Mouse (Mus musculus): ENCODE data around the gene Lax1.
"Not testable (repeated sequence)": the region's sequence is repeated elsewhere in the genome, so short reads cannot be mapped to it uniquely, and the experiment has no call there.

Gene Lax1

DNA sequence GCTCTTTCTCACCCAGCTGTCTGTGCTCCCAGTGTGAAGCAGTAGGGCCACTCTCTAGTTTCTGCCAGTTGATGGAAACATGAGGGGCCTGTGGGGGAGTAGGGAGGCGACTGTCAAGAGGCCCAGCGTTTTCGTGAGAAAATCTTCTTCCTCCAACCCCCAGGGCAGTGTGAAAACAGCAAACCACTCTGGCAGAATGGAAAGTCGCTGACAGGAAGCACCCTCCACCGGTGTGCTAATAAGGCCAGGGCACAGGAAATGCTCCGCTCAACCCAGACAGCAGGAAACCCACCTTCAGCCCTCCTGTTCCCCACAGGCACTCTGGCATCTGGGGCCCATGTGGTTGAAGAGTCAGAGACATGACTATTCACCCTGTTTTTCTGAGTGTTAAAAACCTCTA, at the start of gene Lax1:
Gene Lax1 (minus strand): TSS at position 212 of the 400 bp plus-strand sequence.
- DNase-seq (ENCODE audit: low read depth, low spot score) = no peak

- peak; percentile 11 for DNase-seq (ENCODE audit: low read depth, low spot score)
These were observed 46.8 kb upstream of the Lax1 start for GRCm38 (mm10) chr1:133736664-133737063.

DNA sequence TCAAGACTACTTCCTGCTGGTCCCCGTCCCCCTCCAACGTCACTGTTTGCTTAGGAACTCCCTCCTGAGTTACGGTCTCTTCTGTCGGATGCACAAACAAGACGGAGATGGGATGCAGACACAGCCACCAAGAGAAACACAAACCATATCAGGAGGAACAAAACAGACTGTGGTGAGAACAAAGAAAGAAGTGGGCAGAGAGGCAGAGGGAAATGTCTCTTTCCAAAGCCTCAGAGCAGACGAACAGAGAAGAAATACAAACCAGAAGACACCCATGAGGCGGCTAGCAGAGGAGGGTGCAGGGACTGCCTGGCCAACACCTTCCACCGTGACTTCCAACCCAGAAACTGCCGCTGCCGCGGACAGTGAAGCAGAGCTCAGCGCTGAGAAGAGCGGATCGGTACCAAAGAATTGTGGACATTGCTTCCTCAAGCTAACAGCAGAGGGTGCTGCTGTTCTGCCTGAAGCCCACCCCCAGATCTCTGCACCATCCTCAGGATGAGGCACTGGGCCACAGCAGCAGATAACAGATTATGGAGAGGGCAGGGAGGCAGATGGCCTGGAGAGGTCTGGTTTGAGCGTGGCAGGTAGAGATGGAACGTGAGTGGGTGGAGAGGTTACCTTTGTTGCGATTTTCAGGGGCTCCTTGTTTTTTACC, 46.2 kb upstream of the Lax1 start:
- peak; percentile 34 for DNase-seq (ENCODE audit: low read depth, low spot score)

- no peak for DNase-seq (ENCODE audit: low read depth, low spot score)
These were observed 42.9 kb upstream of the Lax1 start for GRCm38 (mm10) chr1:133732814-133733213.

DNA sequence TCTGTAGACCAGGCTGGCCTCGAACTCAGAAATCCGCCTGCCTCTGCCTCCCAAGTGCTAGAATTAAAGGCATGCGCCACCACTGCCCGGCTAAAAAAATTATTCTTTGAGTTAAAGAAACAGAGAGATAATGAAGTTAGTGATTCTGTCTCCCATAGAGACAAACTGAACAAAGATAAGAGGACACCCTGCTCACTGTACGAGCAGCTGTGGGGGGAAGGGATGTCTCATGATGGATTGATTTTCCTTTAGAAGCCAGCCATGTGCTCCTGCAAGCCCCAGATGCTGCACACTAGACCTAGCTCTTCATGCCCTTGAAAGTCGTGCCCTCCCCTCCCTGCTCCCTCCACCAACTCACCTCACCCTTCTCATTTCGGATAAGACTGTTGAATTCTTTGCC, 38.4 kb upstream of the Lax1 start:
- DNase-seq (ENCODE audit: low read depth, low spot score) = no peak

DNA sequence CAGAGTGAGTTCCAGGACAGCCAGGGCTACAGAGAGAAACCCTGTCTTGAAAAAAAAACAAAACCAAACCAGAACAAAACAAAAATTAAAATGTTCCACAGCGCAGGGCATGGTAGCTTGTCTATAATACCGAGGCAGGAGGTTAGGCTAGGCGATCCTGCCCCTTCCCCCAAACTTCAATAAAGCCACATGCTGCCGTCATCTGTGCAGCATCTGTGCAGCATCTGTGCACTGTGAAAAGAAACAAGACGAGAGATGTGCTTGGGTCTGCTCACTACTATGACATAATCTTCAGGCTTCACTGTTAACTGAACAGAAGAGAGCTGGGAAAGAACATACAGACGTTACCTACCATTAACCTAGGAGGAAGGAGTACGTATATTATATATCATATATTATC, 30.4 kb upstream of the Lax1 start:
- DNase-seq (ENCODE audit: low read depth, low spot score) = no peak

DNA sequence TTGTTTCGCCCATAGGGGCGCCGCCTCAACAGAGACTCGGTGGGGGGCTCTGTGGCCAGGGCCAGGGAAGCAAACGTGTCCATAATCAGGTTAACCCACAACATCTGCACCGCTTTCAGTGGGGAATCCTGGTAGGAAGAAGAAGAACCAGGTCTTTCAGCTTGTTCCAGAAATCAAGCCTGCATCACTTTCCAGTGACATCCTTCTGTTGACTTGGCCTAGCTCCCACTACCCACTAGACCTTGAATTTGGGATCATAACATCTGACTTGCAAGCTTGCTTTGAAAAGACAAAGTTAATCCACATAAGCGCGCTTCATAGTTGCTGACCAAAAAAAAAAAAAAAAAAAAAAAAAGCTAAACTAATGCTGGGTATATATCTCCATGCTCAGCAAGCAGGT, 28.9 kb upstream of the Lax1 start:
- DNase-seq (ENCODE audit: low read depth, low spot score) = no peak

- DNase-seq (ENCODE audit: low read depth, low spot score) = no peak
These were observed 28.4 kb upstream of the Lax1 start for GRCm38 (mm10) chr1:133718296-133718695.

DNA sequence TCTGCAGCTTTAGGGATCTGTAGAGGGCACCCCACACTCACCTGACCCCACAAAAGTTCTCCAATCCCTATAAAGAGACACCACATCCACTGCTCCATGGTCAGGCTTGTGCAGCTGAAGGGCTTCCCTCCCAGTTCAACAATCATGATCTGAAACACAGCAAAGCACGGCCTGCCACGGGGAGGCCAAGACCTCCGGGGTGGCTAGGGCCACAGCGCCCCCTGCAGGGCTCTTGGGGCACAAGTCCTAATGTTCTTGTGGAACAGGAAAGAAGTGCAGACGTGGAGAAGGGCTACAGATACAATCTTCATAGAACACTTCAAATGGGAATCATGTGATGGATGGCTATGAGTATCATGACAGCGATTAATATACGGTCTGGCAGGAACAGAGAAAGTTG, 26.6 kb upstream of the Lax1 start:
- DNase-seq (ENCODE audit: low read depth, low spot score) = no peak

DNA sequence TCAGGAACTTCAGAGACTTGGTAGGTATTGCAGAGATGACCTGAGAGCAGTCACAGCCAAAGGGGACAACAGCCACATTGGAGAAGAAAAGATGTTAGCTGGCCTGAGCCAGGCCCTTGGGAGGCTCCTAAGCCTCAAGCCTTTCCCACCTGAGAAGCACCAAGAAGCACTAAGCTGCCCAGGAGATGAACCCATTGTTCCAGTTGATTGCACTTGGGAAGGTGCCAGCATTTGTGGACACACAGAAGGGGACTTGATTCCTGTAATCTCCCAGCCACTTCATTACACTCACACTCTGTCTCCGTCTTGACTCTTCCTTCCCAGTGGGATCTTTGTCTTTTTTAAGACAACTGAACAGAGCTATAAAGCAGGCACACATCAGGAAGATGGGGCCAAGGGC, 25.3 kb upstream of the Lax1 start:
- DNase-seq (ENCODE audit: low read depth, low spot score) = no peak

- no peak for DNase-seq (ENCODE audit: low read depth, low spot score)
These were observed 23.1 kb upstream of the Lax1 start for GRCm38 (mm10) chr1:133713009-133713370.

- peak; percentile 17 for DNase-seq (ENCODE audit: low read depth, low spot score)
These were observed 22.5 kb upstream of the Lax1 start for GRCm38 (mm10) chr1:133712288-133713008.

DNA sequence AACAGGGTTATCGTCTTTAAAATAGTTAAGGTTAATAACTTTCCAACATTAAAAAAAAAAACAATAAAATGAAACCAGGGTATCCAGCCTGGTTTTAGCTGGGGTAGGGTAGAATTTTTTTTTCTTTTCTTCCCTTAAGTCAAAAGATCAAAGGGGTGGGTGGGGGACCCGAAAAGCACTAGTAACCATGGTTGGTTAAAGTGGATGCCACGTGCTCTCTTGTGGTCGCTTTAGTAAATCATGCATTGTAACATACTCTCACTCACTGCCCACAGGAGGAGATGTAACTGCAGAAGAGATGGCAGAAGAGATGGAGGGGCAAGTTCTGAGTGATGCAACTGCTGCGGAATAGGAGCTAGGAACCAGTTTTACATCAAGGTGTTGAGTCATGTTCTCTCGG, 21.5 kb upstream of the Lax1 start:
- DNase-seq (ENCODE audit: low read depth, low spot score) = no peak

DNA sequence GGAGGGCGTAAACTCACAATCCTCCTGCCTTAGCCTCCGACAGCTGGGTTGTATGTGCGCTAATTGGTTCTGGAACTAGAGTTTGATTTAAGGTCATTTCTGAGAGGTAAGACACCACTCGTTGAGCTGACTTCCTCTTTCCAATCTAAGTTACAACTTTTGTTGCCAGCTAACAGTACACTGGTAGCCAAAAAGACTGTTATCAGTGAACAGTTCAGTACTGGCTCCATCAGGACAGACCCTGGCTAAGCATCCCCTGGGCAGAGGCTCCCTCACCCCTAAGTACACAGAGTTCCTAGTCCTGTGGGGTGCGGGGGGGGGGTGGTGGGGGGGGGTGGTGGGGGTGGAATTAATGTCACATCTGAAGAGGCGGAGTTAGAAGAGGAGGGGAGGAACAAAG, 21.0 kb upstream of the Lax1 start:
- no peak for DNase-seq (ENCODE audit: low read depth, low spot score)

- DNase-seq (ENCODE audit: low read depth, low spot score) = no peak
These were observed 19.4 kb upstream of the Lax1 start for GRCm38 (mm10) chr1:133709292-133709691.

GRCm38 (mm10) chr1:133701824-133702223, 11.9 kb upstream of the Lax1 start:
- not testable (repeated sequence) for DNase-seq (ENCODE audit: low read depth, low spot score)

DNA sequence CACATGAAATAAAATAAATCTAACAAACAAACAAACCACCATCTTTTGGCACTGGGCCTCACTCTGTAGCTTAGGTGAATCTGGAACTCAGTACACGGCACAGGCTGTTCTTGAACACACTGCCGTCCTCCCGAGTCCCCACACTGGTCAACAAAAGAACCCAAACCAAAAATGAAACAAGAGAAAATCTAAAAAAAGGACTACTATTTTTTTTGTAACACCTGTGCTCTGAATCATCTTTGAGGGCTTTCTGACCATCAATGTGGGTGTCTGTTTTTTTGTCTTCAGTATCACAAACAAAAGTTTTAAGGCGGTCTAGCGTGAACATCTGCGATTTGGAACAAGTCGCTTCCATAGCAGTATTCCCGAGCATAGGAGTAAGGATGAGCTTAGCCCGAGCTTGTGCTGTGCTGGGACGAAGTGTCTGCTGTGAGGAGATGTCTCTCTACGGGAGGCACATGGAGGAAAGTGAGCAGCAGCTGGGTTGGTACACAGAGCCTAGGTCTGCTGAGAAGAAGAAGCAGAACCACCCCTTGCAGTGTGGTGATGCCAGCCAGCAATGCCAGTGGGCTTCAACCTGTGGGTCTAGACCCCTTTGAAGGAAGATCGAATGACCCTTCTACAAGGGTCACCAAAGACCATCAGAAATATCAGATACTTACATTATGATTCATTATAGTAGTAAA, 8.2 kb upstream of the Lax1 start:
- no peak for DNase-seq (ENCODE audit: low read depth, low spot score)

- DNase-seq (ENCODE audit: low read depth, low spot score) = peak; percentile 10
These were observed 6.0 kb upstream of the Lax1 start for GRCm38 (mm10) chr1:133695901-133696300.

DNA sequence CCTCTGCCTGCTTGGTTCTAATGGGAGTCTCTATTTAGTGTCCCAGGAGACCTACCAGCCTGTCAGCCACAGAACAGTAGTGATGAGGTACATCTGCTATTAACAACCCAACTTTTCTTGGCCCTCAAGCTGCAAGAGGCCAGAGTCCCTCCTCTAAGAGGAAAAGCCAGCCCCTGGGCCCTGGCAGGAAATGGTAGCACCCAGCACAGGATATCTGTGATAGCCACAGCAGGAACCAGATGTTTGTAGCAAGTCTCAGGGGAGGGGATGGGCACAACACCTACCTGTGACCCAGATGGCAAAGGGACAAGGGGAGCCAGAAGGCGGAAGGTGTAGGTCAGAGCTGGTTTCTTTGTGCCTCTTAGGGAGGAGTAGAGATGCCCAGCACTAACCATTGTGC, 5.0 kb upstream of the Lax1 start:
- no peak for DNase-seq (ENCODE audit: low read depth, low spot score)

- no peak for DNase-seq (ENCODE audit: low read depth, low spot score)
These were observed 4.4 kb upstream of the Lax1 start for GRCm38 (mm10) chr1:133694301-133694700.

GRCm38 (mm10) chr1:133693536-133694114, 3.7 kb upstream of the Lax1 start:
- DNase-seq (ENCODE audit: low read depth, low spot score) = no peak

- no peak for DNase-seq (ENCODE audit: low read depth, low spot score)
These were observed 2.3 kb upstream of the Lax1 start for GRCm38 (mm10) chr1:133692195-133692594.

- no peak for DNase-seq (ENCODE audit: low read depth, low spot score)
These were observed 1.1 kb upstream of the Lax1 start for GRCm38 (mm10) chr1:133691046-133691445.
